Mouse (Mus musculus) liver, embryonic 14.5 days (tissue): ENCODE results near the gene Slc25a21.

Source experiments
- CTCF ChIP-seq: IDR thresholded peaks from 2 replicates; pipeline ENCODE4 v1.5.1; 2016; ENCODE audit warnings: antibody characterized with exemption, low read depth, control low read depth
- EP300 ChIP-seq: IDR thresholded peaks from 2 replicates; pipeline ENCODE4 v1.6.1; 2016; ENCODE audit warnings: antibody characterized with exemption, low read depth

GRCm38 (mm10) chr12:57102322-57102721 lies 95.0 kb downstream of the Slc25a21 start:
- no peak for TF ChIP-seq CTCF
- TF ChIP-seq EP300 = no peak
